Mouse (Mus musculus) layer of hippocampus, adult 18-20 months (tissue): Measurements from ENCODE around the gene Selplg. TPM values are rescaled to one million over a fixed set of nuclear protein-coding genes. Genes with fewer than 3 reads are reported as not detected.

ENCODE experiments used
- DNase-seq, 2 experiments: peaks; one replicate each; pipeline ENCODE4 v3.0.0; 2022; ENCODE audit warnings: low spot score in 2 of 2
- total RNA-seq, 2 experiments: library from RNA; stranded (reverse); gene quantifications; 2 replicates each; pipeline ENCODE4 v1.2.3; 2021

The Selplg gene
- total RNA-seq, 2 experiments from 2014 or later: 34.7 to 38.4 TPM

DNA sequence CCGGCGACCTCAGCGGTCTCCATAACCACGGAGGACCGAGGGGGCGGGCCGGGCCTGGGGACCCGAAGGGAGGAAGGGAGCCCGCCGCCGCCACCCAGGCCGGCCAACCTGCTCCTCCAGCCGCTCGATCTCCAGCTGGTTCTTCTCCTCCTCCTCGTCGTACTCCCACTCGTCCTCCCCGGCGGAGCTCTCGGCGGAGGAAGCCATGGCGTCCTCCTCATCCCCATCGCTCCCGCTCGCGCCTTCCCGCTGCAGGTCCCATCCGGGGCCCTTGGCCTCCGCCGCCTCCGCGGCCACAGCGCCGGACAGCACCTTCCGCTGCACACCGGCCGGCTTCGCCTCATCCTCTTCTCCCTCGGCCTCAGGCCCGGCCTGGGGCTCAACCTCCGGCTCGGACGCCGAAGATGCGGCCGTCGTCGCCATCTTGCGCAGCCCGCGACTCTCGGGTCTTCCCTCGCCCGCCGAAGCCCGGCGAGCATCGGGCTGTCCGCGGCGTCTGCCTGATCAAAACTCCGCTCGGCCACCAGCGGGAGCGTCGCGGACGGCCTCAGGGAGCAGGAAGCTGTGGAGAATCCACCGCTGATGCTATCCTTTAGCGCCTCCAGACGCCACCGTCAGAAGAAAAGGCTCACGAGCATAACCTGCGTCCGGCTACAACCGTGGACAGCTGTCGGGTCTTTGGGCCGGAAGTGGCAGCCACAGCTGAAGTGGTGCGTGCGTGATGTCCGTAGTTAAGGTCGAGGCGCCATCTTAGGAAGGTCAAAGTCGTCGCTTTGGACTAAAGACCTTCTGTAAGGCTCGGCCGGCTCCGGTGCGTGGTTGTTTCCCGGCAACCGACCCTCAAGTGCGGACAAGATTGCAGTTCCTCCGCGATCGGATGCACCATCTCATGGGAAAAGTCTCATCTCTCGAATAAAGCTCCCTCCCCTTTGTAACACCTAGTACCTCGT lies 61.0 kb downstream of the Selplg start:
- DNase-seq: peak; percentile 81 to 93

DNA sequence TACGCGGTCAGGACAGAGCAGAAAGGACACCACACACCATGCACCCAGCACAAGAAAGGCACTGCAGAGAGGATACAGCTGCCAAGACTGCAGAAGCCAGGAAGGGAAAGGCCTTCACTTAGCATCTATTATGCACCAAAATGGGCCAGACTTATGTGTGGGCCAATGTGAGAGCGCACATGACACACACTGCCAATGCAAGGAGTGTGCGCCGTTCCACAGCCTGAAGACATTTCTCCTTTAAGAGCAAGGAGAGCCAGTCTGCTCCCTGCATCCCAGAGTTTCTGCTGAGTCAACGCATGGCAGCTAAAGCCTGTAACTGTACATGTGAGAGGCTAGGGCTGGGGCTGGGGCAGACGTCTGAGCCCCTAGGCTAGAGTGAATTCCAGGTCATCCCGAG lies 63.6 kb downstream of the Selplg start:
- DNase-seq: no peak

Other genes with a start within 250 kb of the Selplg start
- 1 to 10 TPM; 4.6 to 4.8 TPM for gene Cmklr1, start 182.2 kb downstream of the Selplg start, total RNA-seq
- gene 1700069L16Rik, start 107.9 kb downstream of the Selplg start, total RNA-seq: not detected
- 10 to 100 TPM; 13.4 to 14.1 TPM for gene Ficd, start 96.8 kb downstream of the Selplg start, total RNA-seq
- gene Sart3, start 60.1 kb downstream of the Selplg start, total RNA-seq: 10 to 100 TPM; 48.3 to 49.3 TPM
- gene Iscu, start 59.9 kb downstream of the Selplg start, total RNA-seq: 100 to 1,000 TPM; 128 to 132 TPM
- 10 to 100 TPM; 25.9 to 29.0 TPM for gene Tmem119, start 32.1 kb downstream of the Selplg start, total RNA-seq
- 10 to 100 TPM; 88.6 to 88.7 TPM for gene Coro1c, start 76.1 kb upstream of the Selplg start, total RNA-seq
- 10 to 100 TPM; 27.5 to 29.2 TPM for gene Ssh1, start 161.2 kb upstream of the Selplg start, total RNA-seq
- gene Dao, start 171.1 kb upstream of the Selplg start, total RNA-seq: not detected
- gene Usp30, start 232.8 kb upstream of the Selplg start, total RNA-seq: 10 to 100 TPM; 39.9 to 42.2 TPM